Mouse (Mus musculus) MEL-GATA-1-ER (cell line): Measurements from ENCODE around the gene Olfr776.
"Not testable (repeated sequence)": the region's sequence is repeated elsewhere in the genome, so short reads cannot be mapped to it uniquely, and the experiment has no call there.

Experiments used
- DNase-seq: peaks from one replicate; pipeline ENCODE4 v3.0.0-alpha.2; 2012; ENCODE audit warnings: low read depth; ENCODE audit errors: extremely low read depth

The Olfr776 gene

GRCm38 (mm10) chr10:129258827-129259226 lies at the start of gene Olfr776:
TSS of gene Olfr776 (plus strand) at chr10:129259127.
- DNase-seq: peak; percentile 3

GRCm38 (mm10) chr10:129230737-129231136 lies 28.2 kb upstream of the Olfr776 start:
- DNase-seq: no peak

- DNase-seq: no peak
These were observed 23.0 kb upstream of the Olfr776 start, which contains the start of gene Olfr774 for GRCm38 (mm10) chr10:129235904-129236303. TSS of gene Olfr774 (plus strand) at chr10:129236204.

- no peak for DNase-seq
These were observed 10.8 kb upstream of the Olfr776 start, which contains the start of gene Olfr775 for GRCm38 (mm10) chr10:129248112-129248511. TSS of gene Olfr775 (plus strand) at chr10:129248412.

GRCm38 (mm10) chr10:129271081-129271535 lies 12.2 kb downstream of the Olfr776 start, which contains the start of gene Olfr777:
TSS of gene Olfr777 (minus strand) at chr10:129271485.
- no peak for DNase-seq

GRCm38 (mm10) chr10:129312973-129313372 lies 54.0 kb downstream of the Olfr776 start:
- not testable (repeated sequence) for DNase-seq

- not testable (repeated sequence) for DNase-seq
These were observed 54.6 kb downstream of the Olfr776 start for GRCm38 (mm10) chr10:129313521-129313920.
